Mouse (Mus musculus) inflammation-experienced regulatory T-cells (primary cell): ENCODE results near the gene Acot4. TPM values are rescaled to one million over a fixed set of nuclear protein-coding genes. Genes with fewer than 3 reads are reported as not detected.

Experiments
- polyA plus RNA-seq, 2 experiments: library from polyadenylated mRNA; unstranded; fragments of 100-300 nt; shearing (Covaris generic); gene quantifications; one replicate each; pipeline ENCODE4 v1.2.1; 2017

Acot4 gene
- polyA plus RNA-seq: 1 to 10 TPM; 1.0 to 3.0 TPM

GRCm38 (mm10) chr12:84038241-84038640 lies at the start of gene Acot4:
Gene Acot4 (plus strand): TSS chr12:84038379.

GRCm38 (mm10) chr12:84009171-84009965 lies 28.8 kb upstream of the Acot4 start, which contains the start of gene Acot1:
Gene Acot1 (plus strand): TSS chr12:84009490.

GRCm38 (mm10) chr12:84038691-84039111 lies 522 bp downstream of the Acot4 start, which contains the start of gene Gm49366:
Gene Gm49366 (plus strand): TSS chr12:84038935.

GRCm38 (mm10) chr12:84051937-84052474 lies 13.8 kb downstream of the Acot4 start, which contains the start of gene Acot3:
Gene Acot3 (plus strand): TSS chr12:84052144.

GRCm38 (mm10) chr12:84068986-84069385 lies 30.8 kb downstream of the Acot4 start, which contains the start of gene Acot5:
Gene Acot5 (plus strand): TSS chr12:84069325.

Other genes starting within 250 kb of the Acot4 start
- gene Numb, start 116.4 kb upstream of the Acot4 start, polyA plus RNA-seq: 10 to 100 TPM; 39.0 to 44.4 TPM
- gene Riox1, start 87.8 kb upstream of the Acot4 start, polyA plus RNA-seq: 10 to 100 TPM; 24.4 to 39.3 TPM
- gene Heatr4, start 53.5 kb upstream of the Acot4 start, polyA plus RNA-seq: under 1 TPM in 1 of 2 experiments, not detected in 1; 0.51 TPM
- 1 to 10 TPM; 5.2 to 6.3 TPM for gene Acot2, start 50.5 kb upstream of the Acot4 start, polyA plus RNA-seq
- gene Acot1, start 28.9 kb upstream of the Acot4 start, polyA plus RNA-seq: 1 to 10 TPM in 1 of 2 experiments, under 1 TPM in 1; 0.51 to 2.5 TPM
- gene Gm49366, start 556 bp downstream of the Acot4 start, polyA plus RNA-seq: not detected
- under 1 TPM; 0.16 to 0.36 TPM for gene Acot3, start 13.8 kb downstream of the Acot4 start, polyA plus RNA-seq
- not detected for gene Acot5, start 30.9 kb downstream of the Acot4 start, polyA plus RNA-seq
- 1 to 10 TPM; 1.9 to 2.1 TPM for gene Acot6, start 62.3 kb downstream of the Acot4 start, polyA plus RNA-seq
- under 1 TPM; 0.31 to 0.78 TPM for gene Dnal1, start 76.0 kb downstream of the Acot4 start, polyA plus RNA-seq
- under 1 TPM in 1 of 2 experiments, not detected in 1; 0.17 TPM for gene Pnma1, start 110.1 kb downstream of the Acot4 start, polyA plus RNA-seq
- 10 to 100 TPM; 25.6 to 29.6 TPM for gene Elmsan1, start 180.5 kb downstream of the Acot4 start, polyA plus RNA-seq
- 10 to 100 TPM; 32.6 to 34.1 TPM for gene Ptgr2, start 246.9 kb downstream of the Acot4 start, polyA plus RNA-seq